Mouse (Mus musculus) liver, adult (tissue): ENCODE results near the gene Sec1.

Experiments
- GATA4 ChIP-seq: IDR thresholded peaks from 2 replicates; pipeline ENCODE4 v1.6.1; 2014; ENCODE audit warnings: mild to moderate bottlenecking, low read length; ENCODE audit not compliant: insufficient replicate concordance

Gene Sec1

GRCm38 (mm10) chr7:45682144-45683126 lies 11.8 kb downstream of the Sec1 start:
- TF ChIP-seq GATA4, result no peak

- TF ChIP-seq GATA4, result no peak
These were observed 13.0 kb downstream of the Sec1 start for GRCm38 (mm10) chr7:45681046-45681736.

DNA sequence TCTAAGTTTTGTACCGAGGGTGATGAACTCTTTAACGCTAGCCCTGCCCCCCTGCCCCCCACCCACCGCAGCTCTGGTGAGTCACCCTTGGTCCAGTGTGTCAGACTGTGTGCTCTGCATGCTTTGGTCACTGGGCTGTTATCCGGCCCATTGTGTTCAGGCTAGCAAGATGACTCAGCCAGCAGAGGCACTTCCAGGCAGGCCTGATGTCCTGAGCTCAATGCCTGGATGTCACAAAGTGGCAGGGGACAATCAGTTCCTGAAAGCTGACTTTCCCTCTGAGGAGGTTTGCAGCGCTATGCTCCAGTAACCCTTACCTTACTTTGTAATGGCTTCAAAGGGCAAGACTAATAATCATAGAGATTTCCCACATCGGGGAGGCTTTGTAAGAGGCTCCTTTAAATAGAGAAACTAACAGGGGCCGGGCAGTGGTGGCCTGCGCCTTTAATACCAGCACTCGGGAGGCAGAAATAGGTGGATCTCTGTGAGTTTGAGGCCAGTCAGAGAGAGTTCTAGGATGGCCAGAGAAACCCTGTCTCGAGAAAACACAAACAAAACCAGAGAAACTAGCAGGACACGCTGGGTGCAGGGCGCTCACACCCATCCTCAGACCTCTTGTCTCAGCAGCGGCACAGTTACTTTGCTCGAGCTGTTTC lies 14.1 kb downstream of the Sec1 start:
- TF ChIP-seq GATA4, result no peak

DNA sequence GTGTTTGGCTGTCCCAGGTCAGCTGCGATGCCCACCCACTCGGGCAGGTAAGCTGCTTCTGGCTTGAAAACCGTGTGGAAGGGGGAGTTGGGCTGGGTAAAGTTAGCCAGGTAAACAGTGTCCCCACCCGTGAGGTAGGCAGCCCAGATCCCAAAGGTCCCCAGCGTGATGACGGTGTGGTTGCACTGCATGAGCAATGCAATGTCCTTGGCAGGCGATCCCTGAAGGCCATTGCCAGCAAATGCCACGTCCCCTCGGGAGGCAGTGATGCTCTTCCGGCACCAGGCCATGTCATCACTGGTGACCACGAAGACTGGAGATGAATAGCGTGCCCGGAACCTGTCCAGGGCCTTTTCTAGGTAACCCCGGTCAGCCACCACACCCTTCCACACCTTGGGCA lies 15.7 kb downstream of the Sec1 start:
- no peak for TF ChIP-seq GATA4

DNA sequence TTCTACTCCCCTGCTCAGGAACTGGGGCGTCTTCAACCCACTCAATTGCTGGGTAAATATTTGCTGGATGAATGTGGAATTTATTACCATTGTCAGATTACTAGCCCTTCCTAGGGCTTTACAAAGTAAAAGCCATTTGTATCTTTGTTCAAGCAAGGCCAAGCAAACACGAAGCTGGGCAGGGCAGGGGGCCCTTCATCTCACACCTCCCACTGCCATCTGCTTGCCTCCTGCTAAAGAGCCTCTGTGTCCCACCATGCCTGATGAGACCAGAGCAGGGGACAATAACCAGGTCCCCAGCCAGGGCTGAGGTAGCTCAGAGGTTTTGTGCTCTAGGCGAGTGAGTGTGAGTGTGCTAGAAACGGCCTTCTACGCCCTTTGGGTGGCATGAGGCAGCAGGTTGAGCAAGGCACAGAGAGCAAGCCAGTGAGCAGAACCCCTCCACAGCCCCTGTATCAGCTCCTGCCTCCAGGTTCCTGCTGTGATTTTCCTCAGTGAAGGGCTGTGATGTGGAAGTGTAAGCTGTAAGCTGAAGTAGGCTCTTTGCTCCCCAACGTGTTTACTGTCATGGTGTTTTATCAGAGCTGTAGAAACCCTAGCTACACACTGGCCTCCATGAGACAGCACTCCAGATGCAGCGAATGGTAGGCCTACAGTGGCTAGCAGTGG lies 16.4 kb downstream of the Sec1 start:
- no peak for TF ChIP-seq GATA4

GRCm38 (mm10) chr7:45668921-45669320 lies 25.3 kb downstream of the Sec1 start:
- no peak for TF ChIP-seq GATA4

DNA sequence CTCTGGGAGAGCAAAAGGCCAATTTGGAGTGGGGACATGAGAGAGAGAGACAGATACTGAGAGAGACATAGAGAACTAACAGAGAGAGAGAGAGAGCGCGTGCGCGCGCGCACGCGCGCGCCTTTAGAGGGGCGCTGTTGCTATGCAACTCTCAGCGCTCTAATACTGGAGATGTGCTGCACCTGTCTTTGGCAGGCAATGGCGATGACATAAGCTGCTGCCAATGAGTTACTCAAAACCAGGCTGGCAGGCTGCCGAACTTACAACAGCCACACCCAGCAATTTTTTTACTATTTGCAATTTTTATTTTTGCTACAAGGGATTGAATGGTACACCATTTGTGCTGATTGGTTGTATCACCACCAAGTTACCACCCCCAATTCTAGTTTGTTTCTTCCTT lies 26.4 kb downstream of the Sec1 start:
- TF ChIP-seq GATA4, result no peak

DNA sequence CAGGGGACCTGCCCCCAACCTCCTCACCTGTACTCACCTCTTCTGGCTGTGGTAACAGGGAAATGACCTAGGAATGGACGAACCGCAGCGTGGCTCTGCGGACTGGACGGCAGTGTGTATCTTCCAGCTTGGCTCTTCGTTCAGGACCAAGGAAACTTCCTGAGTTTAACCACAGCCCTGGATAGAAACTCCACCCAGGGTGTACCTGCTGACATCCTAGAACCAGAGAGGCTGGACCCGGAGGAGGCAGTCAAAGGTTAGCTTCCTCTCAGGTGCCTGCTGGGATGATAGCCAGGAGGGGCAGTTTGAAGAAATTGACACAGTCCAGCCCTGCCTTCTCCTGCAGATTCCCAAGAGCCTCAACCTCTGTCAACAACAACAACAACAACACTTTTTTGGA lies 28.0 kb downstream of the Sec1 start, which contains the start of gene Fut2:
Gene Fut2 (minus strand): TSS at position 234 of the 400 bp plus-strand sequence.
- no peak for TF ChIP-seq GATA4

- no peak for TF ChIP-seq GATA4
These were observed 28.7 kb downstream of the Sec1 start for GRCm38 (mm10) chr7:45665303-45666138.

DNA sequence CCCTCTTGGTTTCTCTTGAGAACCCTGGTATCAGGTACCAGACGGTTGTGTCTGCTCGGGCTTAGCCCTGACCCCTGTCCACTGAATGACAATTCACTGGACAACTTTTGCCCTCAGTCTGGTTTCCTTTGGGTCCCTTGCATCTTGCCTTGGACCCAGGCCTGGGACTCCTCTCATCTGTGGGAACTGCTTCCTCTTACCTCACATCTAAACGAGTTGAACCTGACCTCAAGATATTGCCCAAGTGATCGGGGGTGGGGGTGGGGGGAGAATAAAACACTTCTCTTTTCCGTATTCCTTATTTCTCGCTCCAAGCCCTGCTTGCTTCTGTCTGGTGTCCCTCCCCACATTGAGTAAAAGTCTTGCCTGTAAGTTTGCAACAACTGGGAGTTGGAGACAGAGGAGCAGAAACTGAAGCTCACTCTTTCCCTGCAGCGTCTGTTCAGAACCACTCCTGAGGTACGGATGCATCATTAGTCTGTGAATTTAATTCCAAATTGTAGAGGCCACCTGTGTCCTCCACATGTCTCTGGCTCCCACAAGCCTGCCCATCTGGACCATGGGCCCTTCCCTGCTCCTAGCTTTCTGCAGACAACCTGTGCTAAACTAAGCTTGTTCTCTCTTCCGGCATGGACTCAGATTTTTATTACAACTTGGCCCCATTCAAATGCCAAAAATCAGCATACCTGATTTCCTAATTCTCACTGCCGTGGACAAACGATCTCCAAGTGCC lies 33.3 kb downstream of the Sec1 start:
- no peak for TF ChIP-seq GATA4

DNA sequence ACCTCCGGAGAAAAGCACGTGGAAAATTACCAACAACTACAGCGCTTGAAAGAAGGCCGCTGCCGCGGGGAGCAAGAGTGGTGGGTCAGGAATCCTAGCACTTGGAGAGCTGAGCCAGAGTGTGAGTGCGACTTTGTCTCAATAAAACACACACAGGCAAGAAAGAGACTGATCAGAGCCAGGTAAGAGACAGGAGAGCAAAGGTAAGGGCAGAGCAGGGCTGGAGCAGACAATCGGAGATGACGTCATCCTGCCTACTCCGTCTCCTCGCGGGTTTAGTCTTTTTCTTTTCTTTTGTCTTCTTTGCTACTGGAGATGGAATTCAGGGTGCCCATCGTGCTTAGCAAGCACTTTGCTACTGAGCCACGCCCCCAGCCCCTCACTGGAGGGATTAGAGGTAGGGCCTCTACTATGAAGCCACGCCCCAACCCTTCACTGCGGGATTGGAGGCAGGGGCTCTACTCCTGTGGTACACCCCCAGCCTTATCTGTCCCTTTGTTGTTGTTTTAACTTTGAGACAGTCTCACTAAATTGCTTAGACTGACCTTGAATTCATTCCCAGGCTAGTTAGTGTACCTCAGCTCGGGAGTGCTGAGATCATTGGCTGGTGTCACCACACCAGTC lies 39.7 kb downstream of the Sec1 start:
- no peak for TF ChIP-seq GATA4

DNA sequence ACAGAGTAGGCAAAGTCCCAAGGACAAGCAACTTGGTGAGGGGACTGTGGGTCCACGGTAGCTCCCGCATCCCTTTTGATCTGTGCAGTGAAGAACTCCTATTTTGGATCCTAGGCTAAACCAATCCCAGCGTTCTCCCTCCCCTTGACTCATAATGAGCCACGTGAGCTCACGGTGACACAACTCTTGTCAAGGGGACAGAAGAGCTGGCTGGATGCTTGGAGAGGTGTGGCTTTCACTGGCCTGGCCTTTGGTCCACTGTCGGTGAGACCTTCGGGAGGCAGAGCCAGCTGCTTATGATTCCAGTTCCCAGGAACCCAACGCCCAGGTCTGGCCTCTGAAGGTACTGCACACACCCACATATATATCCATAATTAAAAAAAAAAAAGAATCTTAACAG lies 44.9 kb downstream of the Sec1 start:
- TF ChIP-seq GATA4, result no peak

DNA sequence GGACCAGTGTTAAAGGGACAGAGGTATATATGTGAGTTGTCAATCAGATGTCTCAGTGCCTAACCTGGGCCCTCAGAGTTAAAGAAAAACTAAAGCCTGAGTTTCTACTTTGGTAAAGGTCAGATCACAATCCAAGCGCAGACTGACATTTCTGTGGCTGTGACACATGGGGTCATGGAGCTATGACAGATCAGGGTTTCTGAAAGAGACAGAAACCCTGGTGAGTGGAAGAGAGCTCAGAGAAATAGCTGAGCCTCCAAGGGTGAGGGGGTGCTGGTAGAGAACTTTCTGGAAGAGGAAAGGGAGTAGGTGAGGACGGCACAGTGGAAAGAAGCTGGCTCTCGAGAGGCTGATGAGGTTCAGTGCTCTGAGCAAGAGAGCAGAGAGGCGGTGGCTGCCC lies 47.5 kb downstream of the Sec1 start:
- TF ChIP-seq GATA4, result no peak
